Mouse (Mus musculus) stomach, postnatal 0 days (tissue): ENCODE results near the gene Otoa. TPM values are rescaled to one million over a fixed set of nuclear protein-coding genes. Genes with fewer than 3 reads are reported as not detected.
A peak's percentile ranks its signal among the peaks of the same experiment; 100 is the strongest.

Source experiments
- ATAC-seq: fragments of 200-750 bp; cut with Nextera tagmentation; 2 replicates; pipeline ENCODE4 v1.8.0; 2017; ENCODE audit not compliant: low FRiP score, low TSS enrichment
- DNase-seq: peaks from one replicate; pipeline ENCODE4 v3.0.0-alpha.2; 2016; ENCODE audit warnings: low spot score
- H3K27ac ChIP-seq: fragments of 300-500 bp; sonication (generic); replicated peaks from 2 replicates; pipeline ENCODE4 v1.5.1; 2014; ENCODE audit warnings: mild to moderate bottlenecking, control low read depth
- H3K27me3 ChIP-seq: fragments of 300-500 bp; sonication (generic); 2 replicates; pipeline ENCODE4 v1.6.1; 2014; ENCODE audit warnings: low read length; ENCODE audit not compliant: control insufficient read depth, insufficient read depth
- H3K36me3 ChIP-seq: fragments of 300-500 bp; sonication (generic); 2 replicates; pipeline ENCODE4 v1.6.1; 2014; ENCODE audit warnings: low read length, mixed read lengths; ENCODE audit not compliant: control insufficient read depth, insufficient read depth
- H3K4me1 ChIP-seq: fragments of 300-500 bp; sonication (generic); replicated peaks from 2 replicates; pipeline ENCODE4 v1.6.1; 2014; ENCODE audit warnings: antibody characterized with exemption; ENCODE audit not compliant: control insufficient read depth, insufficient read depth
- H3K4me2 ChIP-seq: fragments of 300-500 bp; sonication (generic); replicated peaks from 2 replicates; pipeline ENCODE4 v1.6.1; 2014; ENCODE audit warnings: low read depth, mild to moderate bottlenecking, control low read depth, moderate library complexity
- H3K4me3 ChIP-seq: fragments of 300-500 bp; sonication (generic); 2 replicates; pipeline ENCODE4 v1.5.1; 2014; ENCODE audit warnings: low read depth, low read length, control low read depth
- H3K9ac ChIP-seq: fragments of 300-500 bp; sonication (generic); 2 replicates; pipeline ENCODE4 v1.6.1; 2014; ENCODE audit warnings: mild to moderate bottlenecking, low read length, control low read depth, mixed read lengths
- H3K9me3 ChIP-seq: fragments of 300-500 bp; sonication (generic); 2 replicates; pipeline ENCODE4 v1.6.1; 2016; ENCODE audit warnings: low read length; ENCODE audit not compliant: control insufficient read depth
- CTCF ChIP-seq: IDR thresholded peaks from 2 replicates; pipeline ENCODE4 v1.5.1; 2016; ENCODE audit warnings: antibody characterized with exemption, low read depth, mild to moderate bottlenecking, moderate library complexity
- EP300 ChIP-seq: optimal IDR thresholded peaks from 2 replicates; pipeline ENCODE3; 2016; ENCODE audit warnings: antibody characterized with exemption
- WGBS: fragments of 180-500 bp; shearing (Covaris S2); extraction: QIAGEN DNeasy Blood & Tissue Kit; methylation state at CpG from one replicate; pipeline ENCODE4 v1.1.7; 2014; 5-methylcytosine and 5-hydroxymethylcytosine counted together
- polyA plus RNA-seq: library from polyadenylated mRNA; unstranded; fragments of >200 nt; fragmentation: Nextera tagmentation; extraction: Ambion mirVana; gene quantifications from 2 replicates; pipeline ENCODE4 v1.2.1, GENCODE M21; 2015

The Otoa gene
- polyA plus RNA-seq, 1 experiment from 2014 or later, result 0.11 TPM

- Histone ChIP-seq H3K9ac (no peak overlapping the region), H3K4me3 (no peak overlapping the region), H3K4me2 (no peak overlapping the region), H3K27me3 (no peaks in the 10 kb centered on the region), H3K4me1 (no peaks in the 10 kb centered on the region), H3K27ac (no peak overlapping the region), H3K9me3 (no peaks in the 10 kb centered on the region), H3K36me3 (peaks cover 9% of the 10 kb centered on the region)
- 0 out of 2 replicates have a peak, but pooled peaks have one; percentile 51 for ATAC-seq
- 56% methylated on average over 6 of the region's 6 CpGs for WGBS
- TF ChIP-seq CTCF (no peak), EP300 (no peak)
- no peak for DNase-seq
Measured at GRCm38 (mm10) chr7:121059477-121060218, 21.8 kb upstream of the Otoa start.

GRCm38 (mm10) chr7:121064309-121064708 lies 17.1 kb upstream of the Otoa start:
- H3K9me3 ChIP-seq, result no peaks in the 10 kb centered on the region
- TF ChIP-seq EP300, result no peak
- peak; percentile 74 for TF ChIP-seq CTCF
- no peak overlapping the region for H3K4me2 ChIP-seq
- no peaks in the 10 kb centered on the region for H3K4me1 ChIP-seq
- no peak overlapping the region for H3K9ac ChIP-seq
- no peak overlapping the region for H3K4me3 ChIP-seq
- no peaks in the 10 kb centered on the region for H3K27me3 ChIP-seq
- peaks cover 2% of the 10 kb centered on the region for H3K36me3 ChIP-seq
- no peak for ATAC-seq
- no peak overlapping the region for H3K27ac ChIP-seq
- DNase-seq, result no peak
- WGBS, result 55% methylated on average over 4 of the region's 4 CpGs

GRCm38 (mm10) chr7:121071276-121071675 lies 10.2 kb upstream of the Otoa start:
- Histone ChIP-seq H3K4me3 (no peak overlapping the region), H3K4me2 (no peak overlapping the region), H3K27ac (no peak overlapping the region), H3K4me1 (no peaks in the 10 kb centered on the region), H3K27me3 (no peaks in the 10 kb centered on the region), H3K36me3 (peaks cover 5% of the 10 kb centered on the region), H3K9ac (no peak overlapping the region), H3K9me3 (no peaks in the 10 kb centered on the region)
- DNase-seq (no peak), ATAC-seq (no peak)
- WGBS, result 89% methylated on average over 4 of the region's 4 CpGs
- no peak for TF ChIP-seq CTCF
- no peak for TF ChIP-seq EP300

GRCm38 (mm10) chr7:121072506-121072905 lies 8.9 kb upstream of the Otoa start:
- WGBS, result 62% methylated on average over 5 of the region's 5 CpGs
- peaks cover 10% of the 10 kb centered on the region for H3K36me3 ChIP-seq
- ATAC-seq, result no peak
- no peak overlapping the region for H3K4me2 ChIP-seq
- no peak for DNase-seq
- no peak overlapping the region for H3K9ac ChIP-seq
- no peaks in the 10 kb centered on the region for H3K4me1 ChIP-seq
- no peaks in the 10 kb centered on the region for H3K9me3 ChIP-seq
- no peak overlapping the region for H3K27ac ChIP-seq
- H3K27me3 ChIP-seq, result no peaks in the 10 kb centered on the region
- TF ChIP-seq CTCF (no peak), EP300 (no peak)
- H3K4me3 ChIP-seq, result no peak overlapping the region

GRCm38 (mm10) chr7:121074281-121074680 lies 7.2 kb upstream of the Otoa start, which contains the start of gene Igsf6:
Gene Igsf6, minus strand, starts transcription at chr7:121074572.
- no peak within 1 kb of the TSS for H3K4me2 ChIP-seq
- 57% methylated on average over 11 of the region's 11 CpGs for WGBS
- no peak within 1 kb of the TSS for H3K4me3 ChIP-seq
- ATAC-seq (0 out of 2 replicates have a peak, but pooled peaks have one; percentile 31), DNase-seq (peak; percentile 23)
- peaks cover 10% of the 10 kb centered on the region for H3K36me3 ChIP-seq
- no peaks in the 10 kb centered on the region for H3K27me3 ChIP-seq
- TF ChIP-seq EP300 (no peak), CTCF (no peak)
- no peaks in the 10 kb centered on the region for H3K9me3 ChIP-seq
- H3K4me1 ChIP-seq, result no peaks in the 10 kb centered on the region
- H3K9ac ChIP-seq, result no peak within 1 kb of the TSS
- H3K27ac ChIP-seq, result peak within 1 kb of the TSS; percentile 56; the same call in 1 of the 2 replicates

- DNase-seq (no peak), ATAC-seq (0 out of 2 replicates have a peak, but pooled peaks have one; percentile 22)
- Histone ChIP-seq H3K9me3 (no peaks in the 10 kb centered on the region), H3K27me3 (no peaks in the 10 kb centered on the region), H3K4me2 (no peak overlapping the region), H3K4me3 (no peak overlapping the region), H3K36me3 (peaks cover 10% of the 10 kb centered on the region), H3K9ac (no peak overlapping the region), H3K4me1 (no peaks in the 10 kb centered on the region), H3K27ac (peak overlapping the region; percentile 56; the same call in 1 of the 2 replicates)
- 59% methylated on average over 6 of the region's 6 CpGs for WGBS
- no peak for TF ChIP-seq CTCF
- no peak for TF ChIP-seq EP300
Measured at GRCm38 (mm10) chr7:121074801-121075400, 6.5 kb upstream of the Otoa start.
